Mouse (Mus musculus) adrenal gland, postnatal 4 days (tissue): ENCODE measurements around the gene Gkap1. TPM values are rescaled to one million over a fixed set of nuclear protein-coding genes. Genes with fewer than 3 reads are reported as not detected.

Experiments used
- DNase-seq, 2 experiments: peaks; one replicate each; pipeline ENCODE4 v3.0.0; 2021 to 2022; ENCODE audit warnings: low spot score in 2 of 2, mixed read lengths in 2 of 2
- microRNA-seq: library from miRNA; unstranded; fragments of <30 nt; microRNA quantifications from one replicate; pipeline ENCODE4 v1.2.0, GENCODE M21; 2021
- total RNA-seq, 2 experiments: library from RNA; stranded (reverse); gene quantifications; 2 replicates each; pipeline ENCODE4 v1.2.3; 2021

Gkap1 gene
- total RNA-seq, 2 experiments from 2014 or later, result 47.2 to 49.7 TPM

DNA sequence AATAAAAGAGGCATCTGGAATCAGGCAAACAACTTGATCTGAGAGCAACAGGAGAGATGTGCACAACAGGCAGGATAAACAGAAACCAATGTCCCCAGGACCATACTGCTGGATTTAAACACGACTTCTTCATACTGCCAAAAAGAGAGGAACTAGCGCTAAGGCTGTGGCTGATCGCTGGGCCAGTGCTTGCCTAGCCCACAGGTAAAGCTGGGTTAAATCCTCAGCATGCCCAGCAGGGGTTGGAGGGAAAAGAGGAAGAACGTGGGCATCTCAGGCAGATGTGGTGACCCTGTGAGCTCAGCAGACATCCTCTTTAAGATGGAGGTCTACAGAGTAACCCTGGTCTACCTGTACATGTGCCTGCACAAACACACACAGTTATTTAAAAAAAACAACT lies 70.5 kb downstream of the Gkap1 start:
- no peak for DNase-seq

DNA sequence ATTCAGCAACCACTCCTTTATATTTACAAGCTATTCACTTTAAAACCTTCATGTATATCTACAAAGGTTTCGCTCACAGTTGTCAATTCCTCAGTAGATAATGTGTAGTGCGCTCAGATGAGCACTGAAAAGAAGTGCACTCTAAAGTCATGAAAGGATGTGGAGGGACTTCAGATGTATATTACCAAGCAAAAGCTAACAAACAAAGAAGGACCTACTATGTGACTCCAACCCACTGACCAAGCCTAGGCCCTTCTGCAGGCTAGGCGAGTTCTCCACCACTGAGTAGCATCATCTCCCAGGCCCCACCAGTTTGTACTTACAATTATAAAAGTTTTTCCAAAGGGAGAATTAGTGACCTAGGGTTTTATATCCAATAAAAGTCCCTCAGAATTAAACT lies 71.3 kb downstream of the Gkap1 start:
- no peak for DNase-seq

DNA sequence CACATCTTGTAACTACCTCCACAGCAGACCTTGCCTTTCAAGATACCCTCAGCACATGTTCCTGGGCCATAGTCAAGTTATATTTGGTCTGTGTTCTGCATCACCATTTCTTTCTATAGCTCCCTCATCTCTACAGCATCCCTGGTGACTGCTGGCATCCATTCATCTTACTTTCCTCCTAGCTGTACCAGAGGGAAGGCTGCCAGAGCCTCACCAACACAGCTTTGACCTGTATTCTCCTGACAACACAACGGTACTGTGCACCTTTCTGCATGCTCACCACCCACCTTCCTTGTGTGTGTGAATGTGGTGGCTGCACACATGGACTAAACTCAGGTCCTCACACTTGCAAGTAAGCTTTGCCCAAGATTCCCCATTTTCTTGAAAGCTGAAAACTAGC lies 72.6 kb downstream of the Gkap1 start:
- no peak for DNase-seq

DNA sequence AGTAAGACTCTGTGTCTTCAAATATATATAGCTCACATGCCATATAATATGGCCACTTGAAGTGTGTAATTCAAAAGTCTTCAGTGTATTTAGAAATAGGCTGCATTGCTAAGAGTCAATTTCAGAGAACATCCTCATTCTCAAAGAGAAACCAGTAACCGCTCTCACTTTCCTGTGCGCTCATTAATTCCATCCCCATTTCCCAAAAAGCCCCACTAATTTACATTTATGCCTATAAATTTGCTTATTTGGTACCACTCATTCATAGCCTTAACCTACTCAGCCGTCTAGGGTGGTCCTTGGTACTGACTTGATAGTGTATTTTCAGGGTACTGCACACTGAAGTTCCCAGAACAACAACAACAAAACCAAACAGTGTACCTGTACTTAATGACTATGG lies 73.6 kb downstream of the Gkap1 start:
- no peak for DNase-seq

DNA sequence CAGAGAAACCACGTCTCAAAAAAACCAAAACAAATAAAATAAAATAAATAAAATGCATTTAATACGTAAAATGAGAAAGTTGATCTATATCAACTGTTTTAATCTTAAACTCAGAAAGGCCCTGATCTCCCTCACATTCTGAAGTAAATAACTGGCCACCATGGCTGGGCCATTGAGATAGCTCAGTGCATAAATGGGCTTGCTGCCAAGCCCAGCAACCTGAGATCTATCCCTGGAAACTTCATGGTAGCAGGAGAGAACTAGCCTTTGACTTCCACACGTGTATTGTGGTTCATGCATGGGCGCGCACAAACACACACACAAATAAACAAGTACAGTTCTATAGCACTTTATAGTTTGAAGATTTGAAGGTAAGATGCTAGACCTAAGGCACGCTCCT lies 74.2 kb downstream of the Gkap1 start:
- DNase-seq, result no peak

DNA sequence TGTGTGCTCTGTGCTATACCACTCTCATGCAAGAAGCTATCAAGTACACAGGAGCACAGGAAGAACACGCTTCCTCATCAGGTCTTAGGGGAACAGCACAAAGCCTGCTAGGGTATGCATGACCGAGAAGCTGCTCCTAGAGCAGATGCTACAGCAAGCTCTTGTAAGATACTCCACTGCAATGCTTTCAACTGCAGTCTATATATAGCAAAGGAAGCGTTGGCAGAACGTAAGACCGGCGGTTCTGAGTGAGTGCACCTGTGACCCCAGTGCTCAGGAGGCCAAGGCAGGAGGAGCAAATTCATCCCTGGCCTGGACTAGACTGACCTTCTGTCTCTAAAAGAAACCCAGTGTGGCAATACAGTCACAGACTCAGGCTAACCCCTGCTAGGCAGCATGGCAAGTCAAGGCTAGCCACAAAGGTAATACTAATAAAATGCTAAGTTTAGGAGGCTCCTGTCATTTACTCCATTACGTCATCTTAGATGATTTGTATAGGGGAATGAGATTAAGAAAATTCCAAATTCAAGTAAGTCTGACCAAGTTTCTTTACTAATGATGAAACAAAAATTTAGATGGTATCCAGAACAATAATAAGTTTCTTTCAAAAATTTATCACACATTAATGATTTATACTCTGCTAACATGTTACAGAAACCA lies 77.4 kb downstream of the Gkap1 start:
- DNase-seq, result no peak

DNA sequence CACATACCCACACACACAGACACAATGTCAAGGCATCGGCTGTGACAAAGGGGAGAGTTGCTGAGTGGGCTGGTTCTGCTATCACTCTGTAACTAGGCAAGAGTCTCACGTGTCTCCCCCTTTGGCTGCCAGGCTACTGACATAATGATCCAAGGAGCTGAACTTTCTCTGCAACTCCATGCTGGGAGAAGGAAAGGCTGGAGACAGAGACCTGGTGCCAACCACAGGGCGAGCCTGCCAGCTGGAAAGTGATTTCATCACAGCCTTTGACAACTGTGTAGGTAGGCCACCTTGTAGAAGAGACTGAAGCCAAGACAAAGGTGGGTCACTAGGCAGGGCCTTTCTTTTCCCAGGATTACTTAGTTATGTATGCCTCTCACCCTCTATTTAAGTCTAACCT lies 78.3 kb downstream of the Gkap1 start:
- DNase-seq, result no peak

DNA sequence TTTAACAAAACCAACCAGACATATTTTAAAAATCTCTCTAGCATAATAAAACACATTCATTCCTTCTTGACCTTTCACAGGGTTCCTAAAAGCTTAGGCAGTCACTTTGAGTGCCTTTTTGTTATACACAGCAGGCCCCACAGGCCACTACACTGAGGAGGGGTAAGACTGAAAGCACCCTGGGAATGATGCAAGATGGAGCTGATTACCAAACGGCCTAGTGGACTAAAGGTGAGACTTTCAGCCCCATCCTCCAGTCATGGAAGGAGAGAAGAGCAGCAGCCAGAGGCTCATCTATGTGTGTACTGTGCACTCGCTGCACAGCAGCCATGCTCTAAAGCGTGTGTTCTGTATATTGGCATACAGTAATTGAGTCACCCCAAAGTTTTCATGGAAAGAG lies 80.6 kb downstream of the Gkap1 start:
- no peak for DNase-seq

DNA sequence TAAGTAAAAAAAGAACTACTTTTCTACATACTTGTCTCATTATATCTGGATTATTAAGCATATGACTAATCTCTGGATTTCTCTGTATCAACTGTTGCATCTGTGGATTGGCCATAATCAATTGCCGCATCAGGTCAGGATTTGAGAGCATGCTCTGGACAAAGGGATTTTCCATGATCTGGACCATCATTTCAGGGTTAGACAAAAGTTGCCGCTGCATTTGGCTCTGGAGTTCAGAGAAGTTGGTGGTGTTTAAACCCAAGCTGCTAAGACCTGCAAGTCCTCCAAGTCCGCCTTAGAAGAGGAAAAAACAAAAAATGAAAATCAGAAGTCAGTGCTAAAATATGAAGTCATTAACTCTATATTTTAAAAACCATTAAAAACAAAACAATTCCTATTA lies 82.3 kb downstream of the Gkap1 start:
- no peak for DNase-seq

DNA sequence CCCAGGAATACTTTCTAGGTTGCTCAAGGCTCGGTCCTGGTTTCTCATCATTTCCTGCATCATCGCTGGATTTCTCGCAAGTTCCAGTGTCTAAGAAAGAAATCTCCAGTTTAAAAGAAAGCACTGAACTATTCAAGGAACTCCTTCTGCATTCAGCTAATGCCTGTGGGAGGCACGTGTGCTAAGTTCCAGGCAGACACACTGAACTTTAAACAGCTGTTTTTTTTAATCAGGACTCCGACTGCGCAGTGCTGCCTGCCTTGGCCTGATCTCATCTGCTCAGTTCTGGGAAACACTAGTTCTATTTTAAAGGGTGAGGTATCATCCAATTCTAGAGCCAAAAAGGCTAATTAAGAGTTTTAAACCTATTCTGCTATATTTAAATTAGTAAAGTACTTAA lies 83.4 kb downstream of the Gkap1 start:
- DNase-seq, result no peak

DNA sequence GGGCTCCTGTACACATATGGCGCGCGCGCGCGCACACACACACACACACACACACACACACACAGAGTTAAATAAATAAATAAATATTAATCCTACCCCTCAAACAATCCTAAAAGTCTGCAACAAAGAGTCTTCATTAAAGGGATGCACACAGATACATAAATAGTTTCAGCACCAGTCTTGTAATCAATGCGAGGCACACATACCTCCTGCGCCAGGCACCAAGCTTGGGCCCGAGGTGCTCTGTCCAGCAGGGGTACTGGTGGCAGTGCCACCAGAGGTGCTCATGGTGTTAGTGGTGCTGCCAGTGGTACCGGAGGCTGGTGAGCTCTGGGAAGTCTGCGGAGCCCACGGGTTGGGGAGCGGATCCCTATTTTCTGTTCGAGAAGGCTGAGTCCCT lies 84.0 kb downstream of the Gkap1 start:
- no peak for DNase-seq

DNA sequence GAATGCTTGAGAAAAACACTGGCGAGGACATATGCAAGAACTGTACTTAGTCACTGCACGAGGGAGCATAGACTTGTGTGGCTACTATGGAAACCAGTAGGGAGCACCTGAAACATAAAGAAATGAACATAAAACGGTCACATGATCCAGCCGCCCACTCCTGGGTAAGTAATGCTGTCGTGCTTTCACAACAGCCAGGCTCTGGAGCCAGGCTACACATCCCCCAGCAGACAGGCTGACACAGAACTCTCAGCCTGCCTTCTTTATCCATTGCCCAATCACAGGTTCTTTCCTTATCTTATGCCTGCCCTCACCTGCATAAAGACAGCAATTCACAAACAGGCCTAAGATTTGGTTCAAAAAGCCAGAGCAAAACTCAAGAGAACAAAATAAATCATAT lies 86.0 kb downstream of the Gkap1 start:
- DNase-seq, result no peak

DNA sequence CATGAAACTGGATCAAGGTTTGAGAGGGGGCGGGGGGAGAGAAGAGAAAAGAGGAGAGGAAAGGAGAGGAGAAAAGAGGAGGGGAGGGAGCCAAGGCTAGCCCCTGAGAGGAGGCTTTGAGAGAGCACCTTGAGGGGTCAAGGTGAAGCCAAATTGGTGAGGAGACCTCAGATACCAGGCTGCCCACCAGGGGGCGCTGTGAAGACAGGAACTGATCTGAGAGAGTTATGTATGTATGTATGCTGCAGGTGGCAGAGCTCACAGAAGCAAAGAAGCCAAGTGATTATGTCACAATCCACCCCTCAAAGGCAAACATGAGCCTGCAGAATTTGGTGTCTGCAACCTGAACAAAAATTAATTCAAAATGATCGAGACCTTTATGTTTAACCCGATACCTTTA lies 87.1 kb downstream of the Gkap1 start:
- DNase-seq, result peak; percentile 67 to 82

DNA sequence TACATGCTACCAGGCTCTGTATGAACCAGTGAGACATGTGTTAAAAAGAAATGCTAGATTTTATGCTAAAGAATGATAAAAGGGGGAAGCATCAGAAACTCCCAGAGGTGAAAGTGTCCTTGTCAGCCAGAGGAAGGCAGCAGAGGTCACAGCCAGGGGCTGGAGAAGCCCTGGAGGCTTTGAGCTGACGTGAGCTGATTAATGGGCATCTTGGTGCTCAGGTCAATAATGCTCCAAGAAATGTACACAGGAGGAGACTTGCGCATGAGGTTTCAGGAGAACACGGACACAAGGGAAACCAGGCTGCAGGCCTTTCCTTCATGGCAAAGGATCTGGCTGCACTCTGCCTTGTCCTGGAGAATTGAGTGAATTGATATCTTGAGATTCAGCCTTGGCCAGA lies 87.7 kb downstream of the Gkap1 start:
- no peak for DNase-seq

DNA sequence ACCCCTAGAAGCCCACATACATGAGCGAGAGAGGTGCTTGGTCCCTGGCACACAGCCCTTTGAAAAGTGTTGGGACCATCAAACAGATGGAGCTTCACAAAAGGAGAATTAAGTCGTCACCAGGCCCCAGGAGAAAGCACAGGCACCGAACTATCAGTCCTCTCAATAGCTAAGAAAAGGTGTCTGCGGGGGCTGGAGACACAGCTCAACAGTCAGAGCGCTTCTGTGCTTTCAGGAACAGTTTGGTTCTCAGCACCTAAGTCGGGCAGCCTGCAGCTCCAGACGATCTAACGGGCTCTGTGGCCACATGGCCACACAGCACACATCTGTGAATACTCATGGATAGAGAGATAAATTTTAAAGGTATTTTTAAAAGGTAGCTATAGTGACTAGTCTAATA lies 89.2 kb downstream of the Gkap1 start:
- DNase-seq, result no peak

DNA sequence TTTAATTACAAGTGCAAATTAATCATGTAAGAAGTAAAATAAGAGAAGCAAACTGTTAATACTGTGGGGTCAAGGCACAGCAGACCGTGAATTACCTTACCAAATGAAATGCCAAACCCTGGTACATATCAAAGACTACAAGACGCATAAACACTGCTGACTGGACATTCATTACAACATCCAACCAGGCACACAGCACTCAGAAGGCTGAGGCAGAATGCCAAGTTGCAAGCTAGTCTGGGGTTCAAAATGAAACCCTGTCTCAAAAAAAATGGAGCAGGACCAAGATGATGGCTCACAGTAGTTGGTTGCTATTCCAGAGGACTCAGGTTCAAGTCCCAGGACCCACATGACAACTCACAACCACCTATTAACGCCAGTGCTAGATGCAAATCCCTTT lies 91.4 kb downstream of the Gkap1 start:
- DNase-seq, result no peak

Small RNA genes lying within 50 kb of the gene (microRNA-seq; reads per million reads assigned to microRNA genes)
- gene Mir6369, result not detected

Other genes with a start within 250 kb of the Gkap1 start
- 1 to 10 TPM; 4.1 to 5.0 TPM for gene Klhl3, start 162.1 kb downstream of the Gkap1 start, total RNA-seq
- gene Hnrnpa0, start 147.1 kb downstream of the Gkap1 start, total RNA-seq, result 100 to 1,000 TPM; 214 TPM
- 10 to 100 TPM; 51.0 to 58.0 TPM for gene Idnk, start 118.0 kb downstream of the Gkap1 start, total RNA-seq
- 10 to 100 TPM; 91.1 to 93.4 TPM for gene Ubqln1, start 60.0 kb downstream of the Gkap1 start, total RNA-seq
- 1 to 10 TPM; 2.2 to 2.6 TPM for gene Kif27, start 83.4 kb upstream of the Gkap1 start, total RNA-seq
- 10 to 100 TPM; 21.9 to 24.1 TPM for gene 2210016F16Rik, start 109.5 kb upstream of the Gkap1 start, total RNA-seq
- gene Rmi1, start 126.5 kb upstream of the Gkap1 start, total RNA-seq, result 10 to 100 TPM; 23.2 to 24.8 TPM
- 1,000 to 10,000 TPM; 1,032 to 1,080 TPM for gene Hnrnpk, start 127.6 kb upstream of the Gkap1 start, total RNA-seq